Mouse (Mus musculus) liver, adult 2 months (tissue): ENCODE data around the gene Pmpcb. TPM values are rescaled to one million over a fixed set of nuclear protein-coding genes. Genes with fewer than 3 reads are reported as not detected.

Experiments used
- DNase-seq: peaks from one replicate; pipeline ENCODE4 v3.0.0-alpha.2; 2011; ENCODE audit warnings: low read depth, low spot score; ENCODE audit errors: extremely low read depth
- H3K27ac ChIP-seq: fragments of 200-500 bp; replicated peaks from 2 replicates; pipeline ENCODE4 v1.5.1; 2012; ENCODE audit warnings: low read depth, mild to moderate bottlenecking, control low read depth, inconsistent platforms, low read length; ENCODE audit not compliant: insufficient read depth
- H3K27me3 ChIP-seq: fragments of 200-500 bp; 2 replicates; pipeline ENCODE4 v1.6.1; 2012; ENCODE audit warnings: mild to moderate bottlenecking, moderate library complexity, low read length, inconsistent platforms; ENCODE audit not compliant: control insufficient read depth, insufficient read depth
- H3K36me3 ChIP-seq: fragments of 200-500 bp; 2 replicates; pipeline ENCODE4 v1.6.1; 2012; ENCODE audit warnings: low read length, inconsistent platforms; ENCODE audit not compliant: control insufficient read depth, insufficient read depth
- H3K4me1 ChIP-seq: fragments of 200-500 bp; 2 replicates; pipeline ENCODE4 v1.6.1; 2011; ENCODE audit warnings: low read length; ENCODE audit not compliant: control insufficient read depth, insufficient read depth
- H3K4me3 ChIP-seq: fragments of 200-500 bp; 2 replicates; pipeline ENCODE4 v1.5.1; 2011; ENCODE audit warnings: low read depth, mild to moderate bottlenecking, control low read depth, low read length, moderate library complexity; ENCODE audit not compliant: insufficient read depth
- H3K79me2 ChIP-seq: fragments of 200-500 bp; 2 replicates; pipeline ENCODE4 v1.6.1; 2012; ENCODE audit warnings: inconsistent platforms, mild to moderate bottlenecking, low read length, moderate library complexity; ENCODE audit not compliant: control insufficient read depth, insufficient read depth
- H3K9ac ChIP-seq: fragments of 200-500 bp; 2 replicates; pipeline ENCODE4 v1.6.1; 2012; ENCODE audit warnings: low read depth, mild to moderate bottlenecking, control low read depth, inconsistent platforms, low read length
- CTCF ChIP-seq: fragments of 200-500 bp; IDR thresholded peaks from 2 replicates; pipeline ENCODE4 v1.5.1; 2011; ENCODE audit warnings: low read depth, low read length, control low read depth
- POLR2A ChIP-seq: fragments of 200-500 bp; IDR thresholded peaks from 2 replicates; pipeline ENCODE4 v1.6.1; 2011; ENCODE audit warnings: low read length, control low read depth; ENCODE audit not compliant: insufficient read depth; ENCODE audit errors: extremely low read depth
- WGBS: fragments of 180-500 bp; shearing (Covaris S2); methylation state at CpG from one replicate; pipeline ENCODE4 v1.1.7; 2018; 5-methylcytosine and 5-hydroxymethylcytosine counted together
- polyA plus RNA-seq: library from polyadenylated mRNA; depleted of rRNA; stranded (reverse); fragments of >200 nt; gene quantifications from 2 replicates; pipeline ENCODE4 v1.2.3, GENCODE M21; 2012
- total RNA-seq: library from RNA; depleted of rRNA; stranded (reverse); fragments of >200 nt; gene quantifications from 2 replicates; pipeline ENCODE4 v1.2.3, GENCODE M21; 2014

Gene Pmpcb
- total and polyA plus RNA-seq, 2 experiments, result 63.4 to 167 TPM

DNA sequence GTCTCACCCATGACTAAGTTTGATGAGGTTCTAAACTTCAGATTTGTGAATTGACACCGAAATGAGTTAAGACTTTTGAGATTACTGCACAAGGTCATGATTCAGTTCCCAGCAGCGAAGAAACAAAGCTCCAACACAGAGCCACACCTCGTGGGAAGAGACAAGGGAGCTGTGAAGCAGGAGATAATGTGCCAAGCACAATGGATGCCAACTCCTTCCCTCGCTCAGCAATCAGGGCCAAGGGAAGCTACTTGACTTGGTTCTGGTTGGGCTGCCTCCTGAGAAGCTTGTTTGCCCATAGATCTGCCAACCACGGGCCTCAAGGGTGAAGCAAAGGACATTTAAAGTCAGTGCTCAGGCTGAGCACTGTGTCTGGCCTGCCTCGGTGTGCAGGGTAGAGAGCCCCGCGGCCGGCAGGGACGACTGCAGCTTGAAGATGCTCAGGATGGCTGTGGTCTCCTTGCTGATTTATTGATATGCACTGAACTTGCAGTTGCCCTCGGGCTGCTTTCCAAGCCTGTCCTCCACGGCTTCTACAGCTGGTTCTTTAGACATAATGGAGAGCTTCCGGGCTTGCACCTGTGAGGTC, 24.7 kb upstream of the Pmpcb start:
- DNase-seq, result no peak
- TF ChIP-seq CTCF (no peak), POLR2A (no peak)
- H3K36me3 ChIP-seq, result no peaks in the 10 kb centered on the region
- no peak overlapping the region for H3K27ac ChIP-seq
- H3K4me3 ChIP-seq, result no peak overlapping the region
- no peaks in the 10 kb centered on the region for H3K79me2 ChIP-seq
- 77% methylated on average over 13 of the region's 13 CpGs for WGBS
- no peaks in the 10 kb centered on the region for H3K27me3 ChIP-seq
- no peak overlapping the region for H3K9ac ChIP-seq
- no peaks in the 10 kb centered on the region for H3K4me1 ChIP-seq

DNA sequence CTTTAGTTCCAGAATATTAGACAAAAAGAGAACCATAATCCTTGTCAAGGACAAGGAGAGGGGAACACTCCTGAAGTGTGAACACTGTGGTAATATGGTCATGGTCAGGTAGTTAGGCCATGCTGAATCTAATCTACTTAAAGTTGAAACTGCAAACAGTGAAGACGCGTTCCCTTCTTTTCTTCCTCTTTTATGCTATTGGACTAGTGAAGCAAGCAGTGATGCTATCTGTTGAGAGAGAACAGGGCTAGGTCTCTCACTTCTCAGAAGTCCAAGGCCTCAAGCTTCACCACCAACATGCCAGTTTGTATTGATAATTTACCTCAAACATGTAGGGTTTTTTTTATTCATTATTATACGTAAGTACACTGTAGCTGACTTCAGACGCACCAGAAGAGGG, 22.5 kb upstream of the Pmpcb start:
- Histone ChIP-seq H3K4me1 (no peaks in the 10 kb centered on the region), H3K9ac (no peak overlapping the region), H3K27me3 (no peaks in the 10 kb centered on the region), H3K36me3 (no peaks in the 10 kb centered on the region), H3K27ac (no peak overlapping the region), H3K4me3 (no peak overlapping the region), H3K79me2 (no peaks in the 10 kb centered on the region)
- WGBS, result 88% methylated on average over 4 of the region's 4 CpGs
- TF ChIP-seq POLR2A, result no peak
- TF ChIP-seq CTCF, result no peak
- DNase-seq, result no peak

DNA sequence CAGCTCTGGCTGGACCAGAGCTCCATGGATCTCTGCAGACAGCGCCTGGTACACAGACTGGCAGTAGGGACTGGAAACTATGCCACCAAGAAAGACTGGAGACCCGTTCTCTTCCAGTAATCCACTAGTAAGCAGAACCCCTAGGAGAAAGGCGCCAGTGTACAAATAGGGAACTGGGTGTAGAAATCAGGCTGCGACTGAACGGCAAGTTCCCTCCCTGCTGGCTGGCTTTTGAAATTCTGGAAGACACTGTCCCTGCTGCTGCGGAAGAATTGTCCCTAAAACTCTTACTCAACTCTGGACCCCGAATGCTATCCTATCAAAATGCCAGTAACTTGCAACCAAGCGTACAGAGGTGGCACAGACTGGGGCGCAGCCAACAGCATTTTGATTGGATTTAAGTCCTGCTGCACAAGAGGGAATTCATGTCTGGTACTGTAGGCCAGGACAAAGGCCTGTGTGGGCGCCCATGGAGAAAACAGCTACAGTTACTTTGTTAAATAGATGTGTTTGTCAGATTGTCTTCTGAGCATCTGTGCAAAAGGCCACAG, 19.7 kb upstream of the Pmpcb start:
- Histone ChIP-seq H3K27ac (no peak overlapping the region), H3K79me2 (no peaks in the 10 kb centered on the region), H3K4me1 (no peaks in the 10 kb centered on the region), H3K9ac (no peak overlapping the region), H3K27me3 (no peaks in the 10 kb centered on the region), H3K4me3 (no peak overlapping the region), H3K36me3 (no peaks in the 10 kb centered on the region)
- DNase-seq, result no peak
- no peak for TF ChIP-seq POLR2A
- TF ChIP-seq CTCF, result no peak
- WGBS, result 85% methylated on average over 10 of the region's 10 CpGs

DNA sequence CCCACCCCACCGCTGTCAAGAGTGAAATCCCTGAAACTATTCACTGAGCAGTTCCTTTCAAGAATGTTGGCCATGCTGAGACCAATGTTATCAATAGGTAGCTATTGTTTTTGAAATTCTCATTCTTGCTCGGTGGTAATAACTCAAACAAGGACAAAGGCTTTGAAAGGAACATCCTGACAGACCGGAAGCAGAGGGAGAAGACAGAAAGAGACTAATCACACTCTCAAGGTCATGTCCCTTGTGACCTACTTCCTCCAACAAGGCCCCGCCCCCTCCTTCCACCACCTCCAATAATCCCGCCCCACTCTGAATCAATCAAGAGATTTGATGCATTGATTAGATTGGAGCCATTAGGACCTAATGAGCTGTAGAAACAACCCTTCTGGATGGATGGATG, 18.4 kb upstream of the Pmpcb start:
- no peaks in the 10 kb centered on the region for H3K27me3 ChIP-seq
- no peak overlapping the region for H3K27ac ChIP-seq
- no peaks in the 10 kb centered on the region for H3K36me3 ChIP-seq
- H3K4me3 ChIP-seq, result no peak overlapping the region
- TF ChIP-seq CTCF (no peak), POLR2A (no peak)
- H3K4me1 ChIP-seq, result no peaks in the 10 kb centered on the region
- no peak overlapping the region for H3K9ac ChIP-seq
- 87% methylated on average over 5 of the region's 5 CpGs for WGBS
- DNase-seq, result no peak
- no peaks in the 10 kb centered on the region for H3K79me2 ChIP-seq

DNA sequence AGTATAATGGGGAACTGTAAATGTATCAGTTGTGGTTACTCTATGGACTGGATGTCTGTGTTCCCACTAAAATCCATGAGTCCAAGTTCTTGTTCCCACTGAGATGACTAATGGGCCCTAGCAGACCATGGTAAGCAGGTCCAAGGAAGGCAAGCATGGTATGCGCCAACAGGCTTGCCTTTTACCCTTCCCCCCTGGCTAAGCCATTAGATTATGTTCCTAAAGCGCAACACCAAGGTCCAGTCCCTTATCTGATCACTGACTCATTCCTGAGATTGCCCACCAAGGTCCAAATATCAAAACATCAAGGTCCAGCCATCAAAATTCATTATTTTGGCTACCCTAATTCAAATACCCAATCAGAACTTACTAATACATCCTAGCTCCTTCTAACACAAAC, 17.7 kb upstream of the Pmpcb start:
- 97% methylated on average over 2 of the region's 2 CpGs for WGBS
- DNase-seq, result no peak
- H3K79me2 ChIP-seq, result no peaks in the 10 kb centered on the region
- no peaks in the 10 kb centered on the region for H3K4me1 ChIP-seq
- no peak overlapping the region for H3K9ac ChIP-seq
- H3K4me3 ChIP-seq, result no peak overlapping the region
- no peaks in the 10 kb centered on the region for H3K36me3 ChIP-seq
- H3K27me3 ChIP-seq, result no peaks in the 10 kb centered on the region
- TF ChIP-seq POLR2A, result no peak
- no peak for TF ChIP-seq CTCF
- no peak overlapping the region for H3K27ac ChIP-seq

DNA sequence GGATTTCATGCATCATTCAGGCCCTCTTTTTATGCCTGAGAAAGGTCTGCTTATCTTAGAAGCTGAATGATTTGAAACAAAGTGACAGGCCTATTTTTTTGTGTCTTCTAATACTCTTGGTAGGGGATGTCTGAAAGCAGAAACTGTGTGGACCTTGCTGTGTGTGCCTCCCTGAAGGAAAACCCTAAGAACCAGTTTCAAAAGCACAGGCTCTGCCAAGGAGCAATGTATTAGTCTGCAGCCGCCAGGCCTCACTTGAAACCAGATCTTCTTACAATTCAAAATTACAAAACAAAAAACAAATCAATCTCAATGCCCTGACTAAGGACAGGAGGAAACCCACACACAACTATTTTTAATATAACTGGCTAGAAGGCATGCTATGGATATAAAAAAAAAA, 12.5 kb upstream of the Pmpcb start:
- no peak for DNase-seq
- WGBS, result 85% methylated on average over 1 of the region's 1 CpGs
- TF ChIP-seq CTCF, result no peak
- TF ChIP-seq POLR2A, result no peak
- no peak overlapping the region for H3K27ac ChIP-seq
- no peak overlapping the region for H3K4me3 ChIP-seq
- no peaks in the 10 kb centered on the region for H3K4me1 ChIP-seq
- no peaks in the 10 kb centered on the region for H3K27me3 ChIP-seq
- H3K36me3 ChIP-seq, result no peaks in the 10 kb centered on the region
- H3K79me2 ChIP-seq, result no peaks in the 10 kb centered on the region
- H3K9ac ChIP-seq, result no peak overlapping the region
